Mouse (Mus musculus) liver, embryonic 11.5 days (tissue): ENCODE data around the gene Rin2. TPM values are rescaled to one million over a fixed set of nuclear protein-coding genes. Genes with fewer than 3 reads are reported as not detected.

Source experiments
- ATAC-seq: fragments of 200-750 bp; cut with Nextera tagmentation; replicated peaks from 2 replicates; pipeline ENCODE4 v1.8.0; 2017; ENCODE audit warnings: moderate number of reproducible peaks, mild to moderate bottlenecking, moderate TSS enrichment, moderate library complexity; ENCODE audit not compliant: low FRiP score
- DNase-seq: peaks from one replicate; pipeline ENCODE4 v3.0.0-alpha.2; 2017; ENCODE audit warnings: low spot score
- H3K27ac ChIP-seq: fragments of 300-500 bp; sonication (generic); 2 replicates; pipeline ENCODE4 v1.5.1; 2014; ENCODE audit warnings: mild to moderate bottlenecking, low read depth, low read length, control low read depth
- H3K27me3 ChIP-seq: fragments of 300-500 bp; sonication (generic); replicated peaks from 2 replicates; pipeline ENCODE4 v1.6.1; 2014; ENCODE audit warnings: low read length, mixed read lengths; ENCODE audit not compliant: control insufficient read depth, insufficient read depth
- H3K36me3 ChIP-seq: fragments of 300-500 bp; sonication (generic); 2 replicates; pipeline ENCODE4 v1.6.1; 2014; ENCODE audit warnings: mild to moderate bottlenecking, low read length, moderate library complexity, mixed read lengths; ENCODE audit not compliant: control insufficient read depth, insufficient read depth
- H3K4me1 ChIP-seq: fragments of 300-500 bp; sonication (generic); replicated peaks from 2 replicates; pipeline ENCODE4 v1.6.1; 2014; ENCODE audit warnings: low read length, mixed read lengths; ENCODE audit not compliant: control insufficient read depth, insufficient read depth
- H3K4me2 ChIP-seq: fragments of 300-500 bp; sonication (generic); 2 replicates; pipeline ENCODE4 v1.6.1; 2014; ENCODE audit warnings: mild to moderate bottlenecking, control low read depth, moderate library complexity
- H3K4me3 ChIP-seq: fragments of 300-500 bp; sonication (generic); 2 replicates; pipeline ENCODE4 v1.5.1; 2014; ENCODE audit warnings: low read depth, low read length, control low read depth
- H3K9ac ChIP-seq: fragments of 300-500 bp; sonication (generic); 2 replicates; pipeline ENCODE4 v1.6.1; 2014; ENCODE audit warnings: low read depth, low read length, control low read depth
- H3K9me3 ChIP-seq: fragments of 300-500 bp; sonication (generic); 2 replicates; pipeline ENCODE4 v1.6.1; 2016; ENCODE audit warnings: low read length, inconsistent platforms, mixed read lengths; ENCODE audit not compliant: control insufficient read depth
- WGBS: fragments of 180-500 bp; shearing (Covaris S2); extraction: QIAGEN DNeasy Blood & Tissue Kit; methylation state at CpG from one replicate; pipeline ENCODE4 v1.1.7; 2014; 5-methylcytosine and 5-hydroxymethylcytosine counted together
- polyA plus RNA-seq: library from polyadenylated mRNA; unstranded; fragments of >200 nt; fragmentation: Nextera tagmentation; extraction: Ambion mirVana; gene quantifications from 2 replicates; pipeline ENCODE4 v1.2.1, GENCODE M21; 2014

Rin2 gene
- polyA plus RNA-seq, 1 experiment from 2014 or later = 7.6 TPM

DNA sequence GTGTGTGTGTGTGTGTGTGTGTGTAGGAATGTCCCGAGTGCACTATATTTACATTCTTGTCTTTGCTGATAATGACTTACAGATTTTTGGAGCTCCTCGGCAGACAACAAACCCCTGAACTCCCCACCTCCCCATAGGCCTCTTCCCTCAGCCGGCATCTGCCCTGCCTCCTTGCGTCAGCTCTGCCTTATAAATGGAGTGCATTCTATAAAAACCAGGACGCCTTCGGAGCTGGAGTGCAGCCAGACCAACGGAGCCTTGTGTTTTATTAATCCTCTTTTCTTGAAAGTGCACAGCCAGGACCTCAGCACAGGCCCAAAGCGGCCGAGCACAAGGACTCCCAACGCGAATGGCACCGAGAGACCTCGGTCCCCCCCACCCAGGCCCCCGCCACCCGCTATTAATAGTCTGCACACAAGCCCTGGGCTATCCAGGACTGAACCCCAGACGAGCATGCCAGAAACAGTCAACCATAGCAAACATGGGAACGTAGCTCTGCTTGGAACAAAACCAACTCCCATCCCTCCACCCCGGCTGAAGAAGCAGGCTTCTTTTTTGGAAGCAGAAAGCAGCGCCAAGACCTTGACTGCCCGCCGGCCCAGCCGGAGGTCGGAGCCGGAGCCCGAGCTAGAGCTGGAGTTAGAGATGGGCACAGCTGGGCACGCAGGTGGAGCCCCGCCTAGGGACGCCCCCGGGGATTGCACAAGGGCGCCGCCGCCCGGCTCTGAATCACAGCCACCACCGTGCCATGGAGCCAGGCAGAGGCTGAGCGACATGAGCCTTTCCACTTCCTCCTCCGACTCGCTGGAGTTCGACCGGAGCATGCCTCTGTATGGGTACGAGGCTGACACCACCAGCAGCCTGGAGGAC, 185.2 kb downstream of the Rin2 start:
- Histone ChIP-seq H3K4me1 (peaks cover 7% of the 10 kb centered on the region; the same call in 1 of the 2 replicates), H3K27ac (peak overlapping the region; percentile 35; the same call in 1 of the 2 replicates), H3K4me2 (peak overlapping the region; percentile 55), H3K9ac (no peak overlapping the region; the same call in 1 of the 2 replicates), H3K27me3 (no peaks in the 10 kb centered on the region), H3K9me3 (no peaks in the 10 kb centered on the region), H3K4me3 (peak overlapping the region; percentile 25), H3K36me3 (no peaks in the 10 kb centered on the region)
- DNase-seq (peak; percentile 44), ATAC-seq (peak; percentile 46)
- WGBS = 17% methylated on average over 40 of the region's 40 CpGs

- DNase-seq (no peak), ATAC-seq (no peak)
- H3K36me3 ChIP-seq = no peaks in the 10 kb centered on the region
- no peak overlapping the region for H3K9ac ChIP-seq
- peak overlapping the region; percentile 55 for H3K4me2 ChIP-seq
- peak overlapping the region; percentile 25; the same call in 1 of the 2 replicates for H3K4me3 ChIP-seq
- 66% methylated on average over 8 of the region's 8 CpGs for WGBS
- H3K27me3 ChIP-seq = no peaks in the 10 kb centered on the region
- H3K27ac ChIP-seq = no peak overlapping the region
- H3K9me3 ChIP-seq = no peaks in the 10 kb centered on the region
- peaks cover 7% of the 10 kb centered on the region; the same call in 1 of the 2 replicates for H3K4me1 ChIP-seq
These were observed 186.4 kb downstream of the Rin2 start for GRCm38 (mm10) chr2:145861193-145862123.

DNA sequence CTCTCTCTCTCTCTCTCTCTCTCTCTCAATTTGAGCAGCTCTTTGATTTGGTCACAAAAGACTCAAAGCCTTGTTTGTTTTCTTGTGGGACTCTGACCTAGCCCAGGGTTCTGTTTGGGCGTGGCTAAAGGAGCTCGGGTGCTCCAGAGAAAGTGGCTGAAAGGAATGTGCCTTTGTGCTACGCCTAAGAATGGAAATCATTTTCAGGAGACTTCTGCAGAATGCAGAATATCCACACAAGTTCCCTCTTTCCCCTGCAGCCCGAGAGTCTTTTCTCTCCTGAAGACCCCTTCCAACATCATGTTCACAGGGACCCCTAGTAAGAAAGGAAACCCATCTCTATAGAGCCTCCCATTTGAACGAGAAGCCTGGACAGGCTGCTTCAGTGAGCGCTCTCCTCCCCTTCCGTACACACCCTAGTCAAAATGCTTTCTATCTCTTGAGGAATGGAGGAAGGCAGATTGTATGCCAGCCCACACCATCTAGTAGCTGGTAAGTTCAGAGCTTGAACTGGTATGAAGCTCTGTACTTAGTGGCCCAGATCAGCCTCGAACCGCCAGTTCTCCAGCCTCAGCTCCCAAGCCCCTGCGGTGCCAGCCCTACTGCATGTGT, 187.3 kb downstream of the Rin2 start:
- Histone ChIP-seq H3K4me1 (peaks cover 7% of the 10 kb centered on the region; the same call in 1 of the 2 replicates), H3K9ac (no peak overlapping the region), H3K27me3 (no peaks in the 10 kb centered on the region), H3K36me3 (no peaks in the 10 kb centered on the region), H3K4me2 (peak overlapping the region; percentile 15; the same call in 1 of the 2 replicates), H3K9me3 (no peaks in the 10 kb centered on the region), H3K27ac (no peak overlapping the region), H3K4me3 (no peak overlapping the region)
- no peak for ATAC-seq
- DNase-seq = no peak
- 59% methylated on average over 10 of the region's 10 CpGs for WGBS

- 84% methylated on average over 3 of the region's 3 CpGs for WGBS
- Histone ChIP-seq H3K4me2 (no peak overlapping the region), H3K4me3 (no peak overlapping the region), H3K36me3 (no peaks in the 10 kb centered on the region), H3K9me3 (no peaks in the 10 kb centered on the region), H3K27me3 (no peaks in the 10 kb centered on the region), H3K4me1 (0 out of 2 replicates have a peak, but pooled peaks cover 4% of the 10 kb centered on the region), H3K9ac (no peak overlapping the region), H3K27ac (no peak overlapping the region)
- ATAC-seq (no peak), DNase-seq (no peak)
These were observed 190.3 kb downstream of the Rin2 start for GRCm38 (mm10) chr2:145865344-145865743.

GRCm38 (mm10) chr2:145866238-145866637, 191.2 kb downstream of the Rin2 start:
- Histone ChIP-seq H3K27me3 (no peaks in the 10 kb centered on the region), H3K4me2 (no peak overlapping the region), H3K9ac (no peak overlapping the region), H3K36me3 (no peaks in the 10 kb centered on the region), H3K4me3 (no peak overlapping the region), H3K27ac (no peak overlapping the region), H3K4me1 (0 out of 2 replicates have a peak, but pooled peaks cover 4% of the 10 kb centered on the region), H3K9me3 (no peaks in the 10 kb centered on the region)
- DNase-seq (no peak), ATAC-seq (no peak)
- WGBS = 89% methylated on average over 3 of the region's 3 CpGs

DNA sequence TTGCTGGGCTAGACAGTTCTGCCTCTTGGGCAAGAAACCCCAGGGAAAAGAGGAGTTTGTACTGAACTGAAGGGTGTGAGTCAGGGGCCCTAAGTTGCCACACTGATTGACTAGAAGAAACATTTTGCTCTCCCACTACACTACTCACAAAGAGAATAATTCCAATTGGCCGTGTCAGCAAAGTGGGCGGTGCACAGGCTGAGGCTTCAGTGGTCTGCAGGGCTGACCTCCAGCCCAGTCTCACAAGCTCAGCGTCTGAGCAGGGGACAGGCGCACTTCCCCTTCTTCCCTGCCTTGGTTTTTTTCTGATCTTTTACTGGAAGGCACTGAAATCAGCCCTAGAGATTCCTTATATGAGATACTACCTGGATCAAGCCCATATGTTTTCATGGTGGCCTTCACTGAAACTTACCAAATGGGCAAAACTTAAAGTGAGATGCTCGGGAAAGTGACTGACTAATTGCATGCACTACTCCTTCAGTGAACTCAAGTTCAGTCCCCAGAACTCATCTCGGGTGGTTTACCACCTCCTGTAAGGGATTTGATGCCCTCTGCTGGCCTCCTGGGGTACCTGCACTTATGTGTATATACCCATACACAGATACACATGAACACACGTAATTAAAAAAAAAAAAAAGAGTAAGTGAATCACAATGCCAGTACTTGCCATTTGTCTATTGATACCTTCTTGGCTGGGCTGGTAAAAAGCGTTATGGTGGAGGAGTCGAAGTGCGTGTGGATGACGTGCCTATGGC, 191.9 kb downstream of the Rin2 start:
- no peak overlapping the region for H3K9ac ChIP-seq
- H3K27ac ChIP-seq = no peak overlapping the region
- no peak for ATAC-seq
- no peak overlapping the region for H3K4me2 ChIP-seq
- no peak for DNase-seq
- H3K4me3 ChIP-seq = no peak overlapping the region
- WGBS = 86% methylated on average over 11 of the region's 11 CpGs
- H3K27me3 ChIP-seq = no peaks in the 10 kb centered on the region
- no peaks in the 10 kb centered on the region for H3K36me3 ChIP-seq
- no peaks in the 10 kb centered on the region for H3K4me1 ChIP-seq
- no peaks in the 10 kb centered on the region for H3K9me3 ChIP-seq

DNA sequence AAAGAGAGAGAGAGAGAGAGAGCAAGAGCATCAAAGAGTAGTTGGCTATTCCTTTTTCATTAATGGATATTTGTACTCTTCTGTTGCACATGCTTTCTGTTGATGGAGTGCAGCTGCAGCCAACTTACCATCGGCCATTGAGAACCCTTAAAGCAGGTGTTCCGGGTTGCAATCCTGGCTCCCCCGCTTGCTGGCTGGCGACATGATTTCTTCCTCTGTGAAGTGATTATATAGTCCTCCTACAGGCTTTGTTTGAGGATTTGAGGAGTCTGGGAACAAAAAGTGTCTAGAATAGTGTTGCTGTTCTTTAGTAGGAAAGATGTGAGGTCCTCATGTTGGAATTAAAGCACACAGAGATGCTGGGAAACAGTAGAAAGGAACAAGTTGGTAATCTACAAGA, 196.3 kb downstream of the Rin2 start:
- no peaks in the 10 kb centered on the region for H3K9me3 ChIP-seq
- no peak overlapping the region for H3K27ac ChIP-seq
- no peaks in the 10 kb centered on the region for H3K36me3 ChIP-seq
- no peak for ATAC-seq
- H3K4me1 ChIP-seq = no peaks in the 10 kb centered on the region
- H3K4me3 ChIP-seq = no peak overlapping the region
- 89% methylated on average over 4 of the region's 4 CpGs for WGBS
- no peak overlapping the region for H3K9ac ChIP-seq
- H3K27me3 ChIP-seq = no peaks in the 10 kb centered on the region
- no peak for DNase-seq
- H3K4me2 ChIP-seq = no peak overlapping the region

DNA sequence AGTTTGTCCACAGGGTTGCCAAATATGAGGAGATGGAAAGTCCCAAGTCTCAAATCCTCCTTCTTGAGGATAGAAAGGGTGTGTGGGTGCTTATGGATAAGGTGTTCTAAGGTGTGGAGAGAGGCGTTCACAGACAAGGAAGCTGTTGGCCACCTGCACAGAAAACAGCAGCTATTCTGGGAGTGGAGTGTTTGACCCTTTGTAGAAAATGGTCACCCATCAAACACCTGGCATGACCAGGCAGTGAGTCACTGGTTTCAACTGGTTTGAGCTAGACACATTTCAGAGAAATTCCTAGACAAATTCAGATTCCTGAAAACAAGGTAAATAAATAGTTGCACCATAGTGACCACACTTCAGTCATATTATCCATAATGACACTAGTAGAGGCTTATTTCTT, 197.1 kb downstream of the Rin2 start:
- no peak overlapping the region for H3K9ac ChIP-seq
- no peaks in the 10 kb centered on the region for H3K4me1 ChIP-seq
- no peak overlapping the region for H3K27ac ChIP-seq
- ATAC-seq = no peak
- no peaks in the 10 kb centered on the region for H3K27me3 ChIP-seq
- no peak overlapping the region for H3K4me2 ChIP-seq
- no peak for DNase-seq
- H3K36me3 ChIP-seq = no peaks in the 10 kb centered on the region
- H3K4me3 ChIP-seq = no peak overlapping the region
- no peaks in the 10 kb centered on the region for H3K9me3 ChIP-seq
- 81% methylated on average over 1 of the region's 1 CpGs for WGBS
